Mouse (Mus musculus): ENCODE data around the gene Rbm47. TPM values are rescaled to one million over a fixed set of nuclear protein-coding genes. Genes with fewer than 3 reads are reported as not detected.

Gene Rbm47
- 0.05 and 0.08 TPM in 2 replicates for polyA plus RNA-seq (2012)

DNA sequence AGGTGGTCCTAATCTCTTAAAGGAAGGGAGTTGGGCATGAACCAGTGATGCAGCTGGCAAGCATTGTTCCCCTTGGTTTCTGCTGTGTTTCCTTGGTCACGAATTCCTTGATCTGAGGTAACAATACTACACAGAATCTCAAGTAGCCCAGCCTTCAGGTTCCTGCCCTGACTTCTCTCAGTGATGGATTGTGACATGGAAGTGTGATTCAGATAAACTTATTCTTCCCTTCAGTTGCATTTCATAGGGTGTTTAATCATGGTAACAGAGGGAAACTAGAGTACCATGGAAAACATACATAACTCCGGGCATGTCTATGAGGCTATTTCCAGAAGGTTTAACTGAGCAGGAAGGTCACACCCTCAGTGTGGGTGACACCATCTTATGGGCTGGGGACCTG is at the start of gene Rbm47:
Gene Rbm47, minus strand, starts transcription at position 101 of the 400 bp plus-strand sequence.
- TF ChIP-seq GATA1 (IDR thresholded peaks at IDR 0.05; ENCODE audit: low read length) (no peak), TAL1 (IDR thresholded peaks at IDR 0.05; ENCODE audit: low read length) (no peak)
- H3K27me3 ChIP-seq (ENCODE audit: control insufficient read depth), result no peaks in the 10 kb centered on the region

DNA sequence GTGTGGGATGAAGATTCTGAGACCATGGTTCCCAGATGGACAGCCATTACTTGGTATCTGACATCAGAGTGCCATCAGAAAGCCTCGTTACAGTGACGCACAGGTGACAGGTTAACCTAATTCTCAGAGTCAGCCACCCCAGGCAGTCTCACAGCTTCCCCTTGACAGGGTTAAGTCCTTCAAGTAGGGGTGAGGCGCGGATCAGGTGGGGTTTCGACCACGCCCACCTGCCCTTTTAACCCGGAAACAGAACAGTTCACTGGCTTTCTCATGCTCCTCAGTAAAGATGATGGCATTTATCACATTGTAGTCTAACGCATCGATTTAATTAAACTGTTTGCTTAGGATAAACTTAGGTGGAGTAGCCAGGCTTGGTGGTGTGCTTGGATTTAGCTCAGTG is 47.7 kb upstream of the Rbm47 start:
- TF ChIP-seq TAL1 (IDR thresholded peaks at IDR 0.05; ENCODE audit: low read length) (no peak), GATA1 (IDR thresholded peaks at IDR 0.05; ENCODE audit: low read length) (no peak)
- no peaks in the 10 kb centered on the region for H3K27me3 ChIP-seq (ENCODE audit: control insufficient read depth)
- H3K9me3 ChIP-seq (ENCODE audit: control insufficient read depth, low read length), result no peaks in the 10 kb centered on the region
- H3K4me3 ChIP-seq (replicated peaks), result no peak overlapping the region
- no peaks in the 10 kb centered on the region for H3K36me3 ChIP-seq (ENCODE audit: control insufficient read depth)
- H3K4me1 ChIP-seq (ENCODE audit: control insufficient read depth), result peaks cover 9% of the 10 kb centered on the region

More for the DNA sequence above, at the start of gene Rbm47:
- Histone ChIP-seq H3K4me3 (replicated peaks) (no peak within 1 kb of the TSS), H3K9me3 (ENCODE audit: control insufficient read depth, low read length) (peaks cover 3% of the 10 kb centered on the region; the same call in 1 of the 2 replicates), H3K36me3 (ENCODE audit: control insufficient read depth) (no peaks in the 10 kb centered on the region), H3K4me1 (ENCODE audit: control insufficient read depth) (no peaks in the 10 kb centered on the region)

DNA sequence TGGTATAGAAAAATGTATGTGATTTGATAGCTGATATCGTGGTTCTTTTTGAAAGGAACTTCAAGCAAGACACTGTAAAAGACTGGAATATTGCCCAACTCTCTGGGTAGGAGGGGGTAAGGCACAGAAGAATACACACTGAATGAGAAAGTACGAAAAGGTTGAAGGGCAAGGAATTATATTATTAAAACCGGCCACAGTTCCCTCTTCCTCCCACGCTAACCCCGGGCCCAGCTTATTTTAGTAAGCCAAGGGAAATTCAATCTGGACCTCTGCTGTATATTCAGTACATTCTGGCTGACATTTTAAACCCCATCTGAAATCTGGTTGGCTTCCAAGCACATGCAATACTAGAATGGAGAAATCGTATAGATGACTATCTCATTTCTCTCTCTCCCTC is 46.8 kb upstream of the Rbm47 start:
- H3K4me3 ChIP-seq (replicated peaks), result no peak overlapping the region
- H3K27me3 ChIP-seq (ENCODE audit: control insufficient read depth), result no peaks in the 10 kb centered on the region
- no peaks in the 10 kb centered on the region for H3K9me3 ChIP-seq (ENCODE audit: control insufficient read depth, low read length)
- peaks cover 10% of the 10 kb centered on the region for H3K4me1 ChIP-seq (ENCODE audit: control insufficient read depth)
- TF ChIP-seq TAL1 (IDR thresholded peaks at IDR 0.05; ENCODE audit: low read length) (no peak), GATA1 (IDR thresholded peaks at IDR 0.05; ENCODE audit: low read length) (no peak)
- no peaks in the 10 kb centered on the region for H3K36me3 ChIP-seq (ENCODE audit: control insufficient read depth)

DNA sequence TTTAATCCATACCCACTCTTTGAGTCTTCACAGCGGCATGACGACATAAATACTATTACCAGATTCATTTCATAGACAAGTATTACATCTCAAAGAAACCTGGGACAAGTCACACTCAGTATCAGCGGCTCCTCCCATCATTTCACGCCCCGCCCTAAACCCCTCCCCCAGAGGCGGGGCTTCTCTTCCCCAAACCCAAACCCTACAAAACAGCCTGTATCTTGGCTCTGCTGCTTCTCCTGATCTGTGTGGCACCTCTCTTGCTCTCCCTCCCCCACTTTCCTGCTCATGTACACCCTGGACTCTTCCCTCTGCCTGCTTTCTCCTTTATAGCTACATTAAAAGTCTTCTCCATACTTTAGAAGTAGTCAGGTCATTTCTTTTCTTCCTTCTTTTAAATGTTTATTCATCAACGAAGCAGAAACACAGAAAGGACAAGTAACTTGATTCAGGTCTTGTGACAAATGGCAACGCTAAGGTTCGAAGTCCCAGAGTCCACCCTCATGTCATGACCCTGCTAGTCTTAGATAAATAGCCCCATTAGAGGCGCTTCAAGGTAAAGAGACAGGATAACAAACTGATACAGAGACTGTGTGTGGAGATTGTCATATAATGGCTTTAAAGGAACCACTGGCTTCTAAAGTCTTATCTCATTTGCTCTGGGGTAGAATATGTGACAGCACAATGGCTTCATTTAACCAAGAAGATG is 42.8 kb upstream of the Rbm47 start:
- no peaks in the 10 kb centered on the region for H3K27me3 ChIP-seq (ENCODE audit: control insufficient read depth)
- no peak for TF ChIP-seq GATA1 (IDR thresholded peaks at IDR 0.05; ENCODE audit: low read length)
- no peak for TF ChIP-seq TAL1 (IDR thresholded peaks at IDR 0.05; ENCODE audit: low read length)
- no peaks in the 10 kb centered on the region for H3K9me3 ChIP-seq (ENCODE audit: control insufficient read depth, low read length)
- H3K36me3 ChIP-seq (ENCODE audit: control insufficient read depth), result no peaks in the 10 kb centered on the region
- peaks cover 10% of the 10 kb centered on the region for H3K4me1 ChIP-seq (ENCODE audit: control insufficient read depth)
- no peak overlapping the region for H3K4me3 ChIP-seq (replicated peaks)

DNA sequence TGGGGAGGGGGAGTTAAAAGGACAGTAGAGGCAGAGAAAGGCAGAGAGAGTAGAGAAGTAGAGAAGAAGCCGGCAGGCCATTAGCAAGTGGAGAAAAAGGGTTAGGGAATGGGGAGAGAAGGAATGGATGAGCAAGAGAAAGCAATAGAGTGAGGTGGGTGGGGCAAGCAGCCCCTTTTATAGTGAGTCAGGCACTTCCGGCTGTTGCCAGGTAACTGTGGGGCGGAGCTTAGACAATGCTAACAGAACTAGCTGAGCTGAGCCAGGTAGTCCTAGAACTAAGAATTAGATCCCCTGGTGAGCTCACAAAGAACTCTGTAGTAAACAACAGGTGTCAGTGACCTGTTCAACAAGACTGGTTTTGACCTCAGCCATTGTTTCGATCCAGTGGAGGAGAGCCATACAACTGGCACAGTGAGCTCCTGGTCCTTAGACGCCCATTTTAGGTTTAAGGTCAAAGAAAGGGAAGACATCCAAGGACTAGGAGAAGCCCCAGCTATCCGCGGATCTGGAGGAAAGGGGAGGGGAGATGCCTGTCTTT is 41.5 kb upstream of the Rbm47 start:
- Histone ChIP-seq H3K4me1 (ENCODE audit: control insufficient read depth) (peaks cover 10% of the 10 kb centered on the region), H3K27me3 (ENCODE audit: control insufficient read depth) (no peaks in the 10 kb centered on the region), H3K9me3 (ENCODE audit: control insufficient read depth, low read length) (no peaks in the 10 kb centered on the region), H3K36me3 (ENCODE audit: control insufficient read depth) (no peaks in the 10 kb centered on the region), H3K4me3 (replicated peaks) (no peak overlapping the region)
- no peak for TF ChIP-seq GATA1 (IDR thresholded peaks at IDR 0.05; ENCODE audit: low read length)
- no peak for TF ChIP-seq TAL1 (IDR thresholded peaks at IDR 0.05; ENCODE audit: low read length)

DNA sequence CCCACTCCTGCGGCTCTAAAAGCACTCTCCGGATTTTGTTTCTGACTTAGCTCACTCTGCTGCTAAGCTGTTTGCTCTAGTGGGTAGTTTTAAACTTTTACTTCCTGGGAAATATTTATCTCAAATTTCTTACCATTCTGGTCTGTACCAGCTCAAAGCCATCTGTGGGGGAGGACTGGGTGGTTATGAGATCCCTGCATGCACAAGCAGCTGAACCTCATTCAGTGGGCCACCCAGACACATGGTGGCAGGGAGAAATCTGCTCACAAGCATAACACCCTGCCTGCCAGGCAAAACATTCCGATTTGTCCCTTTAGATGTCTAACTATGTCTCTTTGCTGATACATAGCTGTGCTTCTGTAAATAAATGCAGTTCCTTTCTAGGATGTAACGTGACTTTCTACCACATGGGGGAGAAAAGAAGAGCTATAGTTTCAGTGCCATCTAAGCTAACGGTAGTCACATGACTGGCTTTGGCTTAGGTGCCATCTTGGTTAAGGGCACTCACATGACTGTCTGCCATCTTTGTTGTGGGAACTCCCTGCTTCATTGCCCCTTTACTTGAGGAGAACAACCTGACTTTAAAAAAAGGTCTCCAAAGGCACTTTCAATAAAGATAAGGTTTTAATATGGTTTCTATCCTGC is 36.7 kb upstream of the Rbm47 start:
- Histone ChIP-seq H3K9me3 (ENCODE audit: control insufficient read depth, low read length) (no peaks in the 10 kb centered on the region), H3K4me3 (replicated peaks) (no peak overlapping the region), H3K4me1 (ENCODE audit: control insufficient read depth) (no peaks in the 10 kb centered on the region), H3K36me3 (ENCODE audit: control insufficient read depth) (no peaks in the 10 kb centered on the region), H3K27me3 (ENCODE audit: control insufficient read depth) (no peaks in the 10 kb centered on the region)
- TF ChIP-seq TAL1 (IDR thresholded peaks at IDR 0.05; ENCODE audit: low read length) (no peak), GATA1 (IDR thresholded peaks at IDR 0.05; ENCODE audit: low read length) (no peak)

DNA sequence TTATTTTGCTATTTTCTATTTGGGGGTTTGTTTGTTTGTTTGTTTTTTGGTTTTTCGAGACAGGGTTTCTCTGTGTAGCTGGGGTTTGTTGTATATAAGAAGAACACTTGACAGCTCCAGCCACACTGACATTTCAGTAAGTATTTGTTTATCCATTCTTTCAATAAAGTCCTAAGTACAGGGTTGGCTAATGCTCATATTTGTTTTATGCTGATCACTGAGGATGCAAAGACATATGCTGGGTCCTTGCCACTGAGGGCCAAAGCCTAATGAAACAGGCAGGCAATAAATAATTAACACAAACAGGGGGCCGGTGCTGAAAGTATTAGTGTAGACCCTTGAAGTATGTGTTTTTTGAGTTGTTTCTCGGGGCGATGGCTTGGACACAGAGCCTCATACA is 32.0 kb upstream of the Rbm47 start:
- TF ChIP-seq GATA1 (IDR thresholded peaks at IDR 0.05; ENCODE audit: low read length) (no peak), TAL1 (IDR thresholded peaks at IDR 0.05; ENCODE audit: low read length) (no peak)
- Histone ChIP-seq H3K27me3 (ENCODE audit: control insufficient read depth) (no peaks in the 10 kb centered on the region), H3K9me3 (ENCODE audit: control insufficient read depth, low read length) (no peaks in the 10 kb centered on the region), H3K4me1 (ENCODE audit: control insufficient read depth) (no peaks in the 10 kb centered on the region), H3K4me3 (replicated peaks) (no peak overlapping the region), H3K36me3 (ENCODE audit: control insufficient read depth) (no peaks in the 10 kb centered on the region)

DNA sequence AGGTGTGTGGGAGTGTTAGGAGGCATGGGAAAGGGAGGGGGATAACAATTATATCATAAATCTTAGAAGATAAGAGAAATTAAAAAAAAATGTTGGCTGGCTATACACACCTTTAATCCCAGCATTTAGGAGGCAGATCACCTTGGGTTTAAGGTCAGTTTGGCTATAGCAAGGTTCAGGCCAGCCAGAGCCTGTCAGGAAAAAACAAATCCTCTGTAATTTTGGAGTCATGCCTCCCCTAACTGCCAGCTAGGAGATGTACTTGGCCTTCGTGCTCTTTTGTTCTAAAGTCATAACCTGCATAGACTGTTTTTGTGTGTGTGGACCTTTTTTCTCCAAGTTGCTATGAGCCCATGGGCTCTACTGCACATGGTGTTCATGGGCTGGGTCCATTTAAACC is 30.5 kb upstream of the Rbm47 start:
- Histone ChIP-seq H3K9me3 (ENCODE audit: control insufficient read depth, low read length) (no peaks in the 10 kb centered on the region), H3K36me3 (ENCODE audit: control insufficient read depth) (no peaks in the 10 kb centered on the region), H3K4me1 (ENCODE audit: control insufficient read depth) (no peaks in the 10 kb centered on the region), H3K4me3 (replicated peaks) (no peak overlapping the region), H3K27me3 (ENCODE audit: control insufficient read depth) (no peaks in the 10 kb centered on the region)
- TF ChIP-seq TAL1 (IDR thresholded peaks at IDR 0.05; ENCODE audit: low read length), result no peak
- no peak for TF ChIP-seq GATA1 (IDR thresholded peaks at IDR 0.05; ENCODE audit: low read length)

DNA sequence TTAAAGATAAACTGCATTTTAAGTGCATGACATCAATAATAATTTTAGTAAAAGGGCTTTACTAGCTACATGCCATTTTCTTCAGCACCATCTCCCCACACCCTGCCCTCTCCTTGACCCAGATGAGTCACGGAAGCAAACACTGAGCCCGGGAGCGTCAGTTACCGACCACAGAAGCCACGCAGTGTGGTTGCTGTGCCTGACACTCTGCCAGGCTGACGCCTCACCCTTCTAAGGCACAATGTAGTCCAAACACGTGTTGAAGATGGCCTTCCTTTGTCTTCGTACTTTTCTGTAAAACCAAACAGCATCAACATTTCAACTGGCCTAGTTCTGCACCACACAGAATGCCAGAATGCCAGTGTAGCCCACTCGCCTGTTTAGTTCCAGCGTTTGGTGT is 27.1 kb upstream of the Rbm47 start:
- no peak overlapping the region for H3K4me3 ChIP-seq (replicated peaks)
- H3K36me3 ChIP-seq (ENCODE audit: control insufficient read depth), result no peaks in the 10 kb centered on the region
- H3K27me3 ChIP-seq (ENCODE audit: control insufficient read depth), result no peaks in the 10 kb centered on the region
- TF ChIP-seq TAL1 (IDR thresholded peaks at IDR 0.05; ENCODE audit: low read length) (no peak), GATA1 (IDR thresholded peaks at IDR 0.05; ENCODE audit: low read length) (no peak)
- H3K4me1 ChIP-seq (ENCODE audit: control insufficient read depth), result no peaks in the 10 kb centered on the region
- no peaks in the 10 kb centered on the region for H3K9me3 ChIP-seq (ENCODE audit: control insufficient read depth, low read length)
